Mouse (Mus musculus): ENCODE measurements around the gene Stmn1. TPM values are rescaled to one million over a fixed set of nuclear protein-coding genes. Genes with fewer than 3 reads are reported as not detected.

Stmn1 gene
- polyA plus RNA-seq (2014; fragmentation: Illumina TruSeq; extraction: RNeasy Lipid Tissue Mini Kit (QIAGEN cat#74804); ENCODE audit: low replicate concordance): 73.5 TPM

DNA sequence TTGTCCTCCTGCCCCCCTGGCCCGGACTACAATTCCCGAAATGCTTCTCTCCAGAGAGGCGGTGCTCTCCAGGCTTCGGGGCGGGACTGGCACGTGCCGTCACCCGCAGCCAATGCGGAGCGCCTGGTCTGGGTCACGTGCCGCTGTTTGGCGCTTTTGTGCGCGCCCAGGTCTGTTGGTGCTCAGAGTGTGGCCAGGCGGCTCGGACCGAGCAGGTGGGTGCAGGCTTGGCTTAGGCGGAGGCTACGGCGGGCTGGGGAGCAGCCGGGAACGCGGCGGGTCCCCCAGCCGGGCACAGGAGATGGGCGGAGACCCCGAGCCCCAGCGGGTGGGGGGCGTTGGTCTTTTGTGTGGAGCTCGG, at the start of gene Stmn1:
Gene Stmn1, plus strand, starts transcription at position 106 of the 361 bp plus-strand sequence.

DNA sequence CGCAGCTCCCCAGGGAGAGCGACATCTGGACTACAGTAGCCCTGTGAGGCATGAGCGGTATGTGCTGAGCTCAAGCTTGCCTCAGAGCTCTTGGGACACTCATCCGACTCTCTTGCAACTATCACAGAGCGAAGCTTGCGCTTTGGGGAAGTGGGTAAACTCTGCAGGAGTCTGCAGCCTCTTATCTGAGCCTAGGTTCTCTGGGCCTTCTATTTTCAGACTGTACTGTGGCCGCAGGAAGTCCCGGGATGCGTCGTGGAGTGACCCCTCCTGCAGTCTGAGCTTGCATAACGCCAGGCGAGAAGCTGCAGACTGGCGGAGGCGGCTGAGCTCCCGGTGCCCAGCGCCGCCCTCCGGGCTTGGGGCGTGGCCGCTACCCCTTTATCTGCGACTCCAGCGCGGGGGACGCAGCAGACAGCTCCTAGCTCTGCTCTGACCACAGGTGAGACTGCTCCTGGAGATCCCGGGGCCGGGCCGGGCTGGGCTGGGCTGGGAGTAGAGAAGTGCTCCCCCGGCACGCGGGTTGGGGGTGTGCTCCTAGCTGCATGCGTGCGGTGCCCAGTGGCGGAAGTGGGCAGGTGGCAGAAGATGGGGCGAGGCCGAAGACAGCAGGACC, 28.6 kb downstream of the Stmn1 start, which contains the start of gene Paqr7:
Gene Paqr7, plus strand, starts transcription at position 103 of the 616 bp plus-strand sequence.

DNA sequence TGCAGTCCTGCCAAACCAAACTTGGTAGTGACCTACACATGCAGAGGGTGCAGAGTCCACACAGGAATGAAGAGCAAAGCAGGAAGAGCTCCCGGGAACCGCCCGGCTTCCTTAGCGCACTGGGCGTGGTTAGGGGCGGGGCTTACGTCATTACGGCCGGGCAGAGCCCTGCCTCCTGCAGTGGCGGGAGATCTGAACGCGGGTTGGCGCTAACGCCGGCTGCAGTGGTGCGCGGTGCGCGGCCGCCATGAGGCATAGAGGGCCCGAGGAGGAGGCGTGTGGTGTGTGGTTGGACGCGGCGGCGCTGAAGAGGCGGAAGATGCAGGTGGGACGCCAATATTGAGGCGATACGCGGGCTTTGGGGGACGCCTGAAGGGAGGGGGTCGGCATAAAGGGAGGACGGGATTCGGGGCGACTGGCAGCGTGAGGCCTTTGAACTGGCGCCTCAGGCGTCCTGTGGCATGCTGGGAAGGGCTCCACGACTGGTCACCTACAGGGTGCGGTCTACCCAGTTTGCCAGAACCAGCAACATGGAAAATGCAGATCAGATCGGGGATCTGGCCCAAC, 42.8 kb downstream of the Stmn1 start, which contains the start of gene Aunip:
Gene Aunip, plus strand, starts transcription at position 155 of the 567 bp plus-strand sequence.

Other genes starting within 250 kb of the Stmn1 start
- gene Catsper4, start 240.9 kb upstream of the Stmn1 start, polyA plus RNA-seq (2014; fragmentation: Illumina TruSeq; extraction: RNeasy Lipid Tissue Mini Kit (QIAGEN cat#74804); ENCODE audit: low replicate concordance): not detected
- gene Cnksr1, start 229.9 kb upstream of the Stmn1 start, polyA plus RNA-seq (2014; fragmentation: Illumina TruSeq; extraction: RNeasy Lipid Tissue Mini Kit (QIAGEN cat#74804); ENCODE audit: low replicate concordance): 1.0 TPM
- not detected for gene E130218I03Rik, start 224.7 kb upstream of the Stmn1 start, polyA plus RNA-seq (2014; fragmentation: Illumina TruSeq; extraction: RNeasy Lipid Tissue Mini Kit (QIAGEN cat#74804); ENCODE audit: low replicate concordance)
- 0.22 TPM for gene Zfp593, start 222.7 kb upstream of the Stmn1 start, polyA plus RNA-seq (2014; fragmentation: Illumina TruSeq; extraction: RNeasy Lipid Tissue Mini Kit (QIAGEN cat#74804); ENCODE audit: low replicate concordance)
- gene Gm30191, start 221.4 kb upstream of the Stmn1 start, polyA plus RNA-seq (2014; fragmentation: Illumina TruSeq; extraction: RNeasy Lipid Tissue Mini Kit (QIAGEN cat#74804); ENCODE audit: low replicate concordance): not detected
- gene Grrp1, start 214.2 kb upstream of the Stmn1 start, polyA plus RNA-seq (2014; fragmentation: Illumina TruSeq; extraction: RNeasy Lipid Tissue Mini Kit (QIAGEN cat#74804); ENCODE audit: low replicate concordance): not detected
- gene Pdik1l, start 180.4 kb upstream of the Stmn1 start, polyA plus RNA-seq (2014; fragmentation: Illumina TruSeq; extraction: RNeasy Lipid Tissue Mini Kit (QIAGEN cat#74804); ENCODE audit: low replicate concordance): 28.0 TPM
- 0.48 TPM for gene Trim63, start 153.2 kb upstream of the Stmn1 start, polyA plus RNA-seq (2014; fragmentation: Illumina TruSeq; extraction: RNeasy Lipid Tissue Mini Kit (QIAGEN cat#74804); ENCODE audit: low replicate concordance)
- 17.2 TPM for gene Slc30a2, start 125.1 kb upstream of the Stmn1 start, polyA plus RNA-seq (2014; fragmentation: Illumina TruSeq; extraction: RNeasy Lipid Tissue Mini Kit (QIAGEN cat#74804); ENCODE audit: low replicate concordance)
- gene Extl1, start 84.5 kb upstream of the Stmn1 start, polyA plus RNA-seq (2014; fragmentation: Illumina TruSeq; extraction: RNeasy Lipid Tissue Mini Kit (QIAGEN cat#74804); ENCODE audit: low replicate concordance): not detected
- 19.8 TPM for gene Pafah2, start 72.0 kb upstream of the Stmn1 start, polyA plus RNA-seq (2014; fragmentation: Illumina TruSeq; extraction: RNeasy Lipid Tissue Mini Kit (QIAGEN cat#74804); ENCODE audit: low replicate concordance)
- 10.1 TPM for gene Paqr7, start 28.4 kb downstream of the Stmn1 start, polyA plus RNA-seq (2014; fragmentation: Illumina TruSeq; extraction: RNeasy Lipid Tissue Mini Kit (QIAGEN cat#74804); ENCODE audit: low replicate concordance)
- gene Aunip, start 42.7 kb downstream of the Stmn1 start, polyA plus RNA-seq (2014; fragmentation: Illumina TruSeq; extraction: RNeasy Lipid Tissue Mini Kit (QIAGEN cat#74804); ENCODE audit: low replicate concordance): 2.0 TPM
- 27.0 TPM for gene Mtfr1l, start 67.1 kb downstream of the Stmn1 start, polyA plus RNA-seq (2014; fragmentation: Illumina TruSeq; extraction: RNeasy Lipid Tissue Mini Kit (QIAGEN cat#74804); ENCODE audit: low replicate concordance)
- 0.45 TPM for gene Selenon, start 83.8 kb downstream of the Stmn1 start, polyA plus RNA-seq (2014; fragmentation: Illumina TruSeq; extraction: RNeasy Lipid Tissue Mini Kit (QIAGEN cat#74804); ENCODE audit: low replicate concordance)
- 1.0 TPM for gene Man1c1, start 236.0 kb downstream of the Stmn1 start, polyA plus RNA-seq (2014; fragmentation: Illumina TruSeq; extraction: RNeasy Lipid Tissue Mini Kit (QIAGEN cat#74804); ENCODE audit: low replicate concordance)

Measured in small intestine, adult 10 weeks (tissue).